Mouse (Mus musculus) liver, embryonic 14.5 days (tissue): ENCODE data around the gene Ralb. TPM values are rescaled to one million over a fixed set of nuclear protein-coding genes. Genes with fewer than 3 reads are reported as not detected.

Experiments used
- ATAC-seq: fragments of 200-750 bp; cut with Nextera tagmentation; 2 replicates; pipeline ENCODE4 v1.8.0; 2017; ENCODE audit warnings: moderate number of reproducible peaks, mild to moderate bottlenecking, moderate library complexity; ENCODE audit not compliant: insufficient read depth
- DNase-seq, 3 experiments: peaks; one replicate each; pipeline ENCODE4 v3.0.0-alpha.2; 2012 to 2013; ENCODE audit warnings: low read depth in 3 of 3, low spot score in 3 of 3
- H3K27ac ChIP-seq: fragments of 300-500 bp; sonication (generic); 2 replicates; pipeline ENCODE4 v1.5.1; 2014; ENCODE audit warnings: moderate library complexity, mild to moderate bottlenecking, control low read depth, inconsistent platforms
- H3K27me3 ChIP-seq: fragments of 300-500 bp; sonication (generic); 2 replicates; pipeline ENCODE4 v1.6.1; 2014; ENCODE audit warnings: mild to moderate bottlenecking, low read length, moderate library complexity; ENCODE audit not compliant: control insufficient read depth, insufficient read depth
- H3K36me3 ChIP-seq: fragments of 300-500 bp; sonication (generic); replicated peaks from 2 replicates; pipeline ENCODE4 v1.6.1; 2014; ENCODE audit warnings: low read depth; ENCODE audit not compliant: control insufficient read depth, insufficient read depth
- H3K4me1 ChIP-seq, 2 experiments: fragments of 200-500 bp in 1 of 2; fragments of 300-500 bp in 1 of 2; sonication (generic) in 1 of 2; replicated peaks; 2 replicates each; pipeline ENCODE4 v1.6.1; 2012 to 2014; ENCODE audit warnings: antibody characterized with exemption in 1 of 2, inconsistent platforms in 1 of 2, low read length in 1 of 2; ENCODE audit not compliant: control insufficient read depth in 2 of 2, insufficient read depth in 2 of 2
- H3K4me2 ChIP-seq: fragments of 300-500 bp; sonication (generic); 2 replicates; pipeline ENCODE4 v1.6.1; 2014; ENCODE audit warnings: low read depth, mild to moderate bottlenecking, control low read depth, moderate library complexity
- H3K4me3 ChIP-seq, 2 experiments: fragments of 200-500 bp in 1 of 2; fragments of 300-500 bp in 1 of 2; sonication (generic) in 1 of 2; 2 replicates each; pipeline ENCODE4 v1.5.1; 2012 to 2014; ENCODE audit warnings: low read depth in 2 of 2, low read length in 2 of 2, mild to moderate bottlenecking in 2 of 2, control low read depth in 1 of 2, inconsistent platforms in 1 of 2, moderate library complexity in 1 of 2; ENCODE audit not compliant: insufficient read depth in 1 of 2
- H3K9ac ChIP-seq: fragments of 300-500 bp; sonication (generic); replicated peaks from 2 replicates; pipeline ENCODE4 v1.6.1; 2014; ENCODE audit warnings: mild to moderate bottlenecking, control low read depth, moderate library complexity
- H3K9me3 ChIP-seq: fragments of 300-500 bp; sonication (generic); 2 replicates; pipeline ENCODE4 v1.6.1; 2016; ENCODE audit warnings: low read length, mixed read lengths; ENCODE audit not compliant: control insufficient read depth
- CTCF ChIP-seq: IDR thresholded peaks from 2 replicates; pipeline ENCODE4 v1.5.1; 2016; ENCODE audit warnings: antibody characterized with exemption, low read depth, control low read depth
- EP300 ChIP-seq: IDR thresholded peaks from 2 replicates; pipeline ENCODE4 v1.6.1; 2016; ENCODE audit warnings: antibody characterized with exemption, low read depth
- WGBS: fragments of 180-500 bp; shearing (Covaris S2); extraction: QIAGEN DNeasy Blood & Tissue Kit; methylation state at CpG from one replicate; pipeline ENCODE4 v1.1.7; 2014; ENCODE audit not compliant: insufficient replicate concordance; 5-methylcytosine and 5-hydroxymethylcytosine counted together
- polyA plus RNA-seq, 2 experiments: library from polyadenylated mRNA; depleted of rRNA in 1 of 2; stranded (reverse) in 1 of 2; unstranded in 1 of 2; fragments of >200 nt; fragmentation: Nextera tagmentation in 1 of 2; extraction: Ambion mirVana in 1 of 2; gene quantifications; 2 replicates each; pipeline versions ENCODE4 v1.2.1 to v1.2.3; 2012 to 2014

The Ralb gene
- polyA plus RNA-seq, 2 experiments: 11.6 to 25.7 TPM

DNA sequence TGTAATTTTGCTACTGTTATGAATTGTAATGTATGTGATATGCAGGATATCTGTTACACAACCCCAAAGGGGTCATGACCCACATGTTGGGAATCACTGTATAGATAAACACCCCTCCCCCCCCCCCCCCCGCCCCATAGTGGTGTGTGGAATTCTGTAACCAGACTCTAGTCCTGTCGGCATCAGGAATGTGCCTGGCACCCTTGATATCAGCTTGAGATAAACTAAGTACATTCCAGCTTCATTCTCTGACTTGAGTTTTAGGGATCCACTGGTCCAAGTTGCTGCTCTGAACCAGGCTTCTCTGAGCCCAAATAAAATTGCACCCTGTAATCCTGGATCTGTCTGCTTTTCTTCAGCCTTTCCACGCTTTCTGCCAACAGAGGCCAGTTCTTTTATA lies 37.0 kb upstream of the Ralb start:
- H3K9me3 ChIP-seq: no peaks in the 10 kb centered on the region
- DNase-seq: no peak
- no peaks in the 10 kb centered on the region for H3K27me3 ChIP-seq
- TF ChIP-seq CTCF (no peak), EP300 (no peak)
- no peak overlapping the region for H3K27ac ChIP-seq
- H3K36me3 ChIP-seq: no peaks in the 10 kb centered on the region
- H3K4me3 ChIP-seq: no peak overlapping the region
- H3K9ac ChIP-seq: no peak overlapping the region
- 0 out of 2 replicates have a peak, but pooled peaks have one; percentile 16 for ATAC-seq
- peaks cover 7 to 19% of the 10 kb centered on the region in 2 experiments for H3K4me1 ChIP-seq
- no peak overlapping the region for H3K4me2 ChIP-seq
- WGBS: 66% methylated on average over 3 of the region's 3 CpGs

DNA sequence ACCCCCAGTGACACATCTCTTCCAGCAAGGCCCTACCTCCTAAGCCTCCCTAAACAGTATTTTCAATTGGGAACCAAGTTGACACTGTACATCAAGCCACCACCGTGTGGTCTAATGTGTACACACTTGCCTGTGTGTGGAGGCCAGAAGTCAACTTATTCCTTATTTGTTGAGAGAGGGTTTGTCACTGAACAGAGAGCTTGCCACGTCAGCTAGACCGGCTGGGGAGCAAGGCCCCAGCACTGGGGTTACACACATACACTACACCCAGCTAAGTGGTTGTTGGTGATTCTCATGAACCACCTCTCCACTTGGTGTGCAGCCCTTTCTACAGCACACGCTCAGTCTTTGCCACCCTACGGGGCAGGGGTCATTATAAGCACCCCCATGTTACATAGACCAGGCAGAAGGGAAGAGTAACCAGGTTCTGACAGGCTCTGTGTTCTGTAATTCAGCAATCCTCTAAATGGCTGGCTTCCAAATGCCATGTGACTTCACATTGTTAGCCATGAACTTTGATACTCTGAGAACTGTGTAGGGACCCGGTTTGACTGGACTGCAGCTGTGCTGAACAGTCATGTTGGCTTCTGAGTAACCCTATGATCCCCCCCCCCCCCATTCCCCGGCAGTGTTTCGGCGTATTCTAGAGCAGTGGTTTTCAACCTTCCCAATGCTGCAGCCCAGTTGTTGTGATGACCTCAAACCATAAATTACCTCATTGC lies 36.4 kb upstream of the Ralb start:
- 67% methylated on average over 9 of the region's 9 CpGs for WGBS
- H3K4me1 ChIP-seq: peaks cover 7 to 19% of the 10 kb centered on the region in 2 experiments
- H3K4me3 ChIP-seq: no peak overlapping the region
- H3K9me3 ChIP-seq: no peaks in the 10 kb centered on the region
- no peak overlapping the region for H3K9ac ChIP-seq
- DNase-seq: peak in 1 of 3 experiments; percentile 20
- H3K36me3 ChIP-seq: no peaks in the 10 kb centered on the region
- ATAC-seq: peak; percentile 65
- H3K27ac ChIP-seq: peak overlapping the region; percentile 29; the same call in 1 of the 2 replicates
- no peaks in the 10 kb centered on the region for H3K27me3 ChIP-seq
- TF ChIP-seq CTCF (no peak), EP300 (no peak)
- no peak overlapping the region for H3K4me2 ChIP-seq

GRCm38 (mm10) chr1:119539252-119539651 lies 34.7 kb upstream of the Ralb start:
- 43% methylated on average over 2 of the region's 2 CpGs for WGBS
- no peak overlapping the region for H3K27ac ChIP-seq
- TF ChIP-seq CTCF: no peak
- no peak for TF ChIP-seq EP300
- ATAC-seq (no peak), DNase-seq (no peak)
- no peaks in the 10 kb centered on the region for H3K36me3 ChIP-seq
- no peak overlapping the region for H3K9ac ChIP-seq
- no peaks in the 10 kb centered on the region for H3K27me3 ChIP-seq
- no peaks in the 10 kb centered on the region for H3K9me3 ChIP-seq
- H3K4me3 ChIP-seq: no peak overlapping the region
- H3K4me2 ChIP-seq: no peak overlapping the region
- peaks cover 0 to 7% of the 10 kb centered on the region in 2 experiments; a peak in 2 of 4 replicates for H3K4me1 ChIP-seq

GRCm38 (mm10) chr1:119537651-119538050 lies 33.1 kb upstream of the Ralb start:
- H3K9me3 ChIP-seq: no peaks in the 10 kb centered on the region
- no peak overlapping the region for H3K4me2 ChIP-seq
- no peak overlapping the region for H3K4me3 ChIP-seq
- no peaks in the 10 kb centered on the region for H3K27me3 ChIP-seq
- no peak overlapping the region for H3K27ac ChIP-seq
- peaks cover 0 to 5% of the 10 kb centered on the region in 2 experiments; a peak in 2 of 4 replicates for H3K4me1 ChIP-seq
- DNase-seq (no peak), ATAC-seq (no peak)
- TF ChIP-seq EP300 (no peak), CTCF (no peak)
- H3K9ac ChIP-seq: no peak overlapping the region
- no peaks in the 10 kb centered on the region for H3K36me3 ChIP-seq
- WGBS: 79% methylated on average over 6 of the region's 6 CpGs

- ATAC-seq (no peak), DNase-seq (no peak)
- Histone ChIP-seq H3K27me3 (no peaks in the 10 kb centered on the region), H3K9me3 (no peaks in the 10 kb centered on the region), H3K36me3 (no peaks in the 10 kb centered on the region), H3K4me1 (peaks cover 0 to 2% of the 10 kb centered on the region in 2 experiments; a peak in 1 of 4 replicates), H3K27ac (no peak overlapping the region), H3K4me3 (no peak overlapping the region), H3K9ac (no peak overlapping the region), H3K4me2 (no peak overlapping the region)
- TF ChIP-seq CTCF (no peak), EP300 (no peak)
- 65% methylated on average over 2 of the region's 2 CpGs for WGBS
Observed at GRCm38 (mm10) chr1:119536122-119536521, 31.5 kb upstream of the Ralb start.
